Mouse (Mus musculus) stomach, postnatal 0 days (tissue): ENCODE measurements around the gene Fubp3.

ENCODE experiments used
- CTCF ChIP-seq: IDR thresholded peaks from 2 replicates; pipeline ENCODE4 v1.5.1; 2016; ENCODE audit warnings: antibody characterized with exemption, low read depth, mild to moderate bottlenecking, moderate library complexity
- EP300 ChIP-seq: optimal IDR thresholded peaks from 2 replicates; pipeline ENCODE3; 2016; ENCODE audit warnings: antibody characterized with exemption

DNA sequence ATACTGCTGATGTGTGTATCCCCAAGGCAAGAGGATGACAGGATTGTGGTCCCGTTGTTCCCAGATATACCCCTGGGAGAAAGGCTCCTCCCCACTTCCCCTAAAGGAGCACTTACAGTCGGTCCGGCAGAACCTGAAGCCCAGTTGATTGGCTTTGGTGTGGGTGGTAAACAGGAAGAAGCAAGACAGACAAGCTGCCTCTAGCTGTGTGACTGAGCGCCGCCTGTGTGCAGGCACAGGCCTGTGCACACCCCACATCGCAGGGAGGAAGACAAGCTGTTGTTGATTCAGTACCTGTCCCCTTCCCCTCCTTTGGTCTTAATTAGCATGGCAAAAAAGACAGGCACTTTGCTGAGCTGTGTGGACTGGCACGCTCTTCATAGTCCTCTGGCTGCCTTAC, 41.3 kb downstream of the Fubp3 start:
- TF ChIP-seq CTCF = no peak
- TF ChIP-seq EP300 = no peak
